Mouse (Mus musculus): Measurements from ENCODE around the gene Olfr651. TPM values are rescaled to one million over a fixed set of nuclear protein-coding genes. Genes with fewer than 3 reads are reported as not detected.

Olfr651 gene
- polyA plus RNA-seq, 1 experiment from 2014 or later: not detected

DNA sequence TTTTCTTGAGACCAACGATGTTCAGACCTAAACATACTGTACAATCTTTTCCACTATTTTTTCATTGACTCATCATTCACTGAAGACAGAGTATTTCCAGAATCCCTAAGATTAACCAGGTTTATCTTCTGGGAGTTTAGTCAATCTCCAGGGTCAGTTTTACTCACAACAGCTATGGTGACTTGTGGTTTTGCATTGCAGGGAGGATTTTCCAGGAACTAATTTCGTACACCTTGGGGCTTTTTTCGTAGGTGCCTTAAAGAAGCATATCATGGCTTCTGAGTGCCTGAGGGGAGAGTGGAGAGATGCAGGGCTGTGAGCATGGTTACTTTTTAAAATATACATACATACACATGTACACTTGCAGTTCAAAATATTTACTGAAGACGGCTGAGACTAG is 36.8 kb downstream of the Olfr651 start, which contains the start of gene Olfr654:
TSS of gene Olfr654 (plus strand) at position 301 of the 400 bp plus-strand sequence.
- DNase-seq (ENCODE audit: low spot score) (no peak), ATAC-seq (no peak)
- Histone ChIP-seq H3K4me2 (ENCODE audit: low read length) (no peak within 1 kb of the TSS), H3K36me3 (ENCODE audit: control insufficient read depth, insufficient read depth, low read length) (no peaks in the 10 kb centered on the region), H3K27ac (ENCODE audit: low read depth, low read length) (no peak within 1 kb of the TSS), H3K4me1 (ENCODE audit: control insufficient read depth, insufficient read depth, low read length) (no peaks in the 10 kb centered on the region), H3K27me3 (replicated peaks; ENCODE audit: control insufficient read depth, insufficient read depth, low read length) (no peaks in the 10 kb centered on the region), H3K9ac (ENCODE audit: low read length) (no peak within 1 kb of the TSS), H3K4me3 (ENCODE audit: low read depth, low read length) (no peak within 1 kb of the TSS), H3K9me3 (replicated peaks; ENCODE audit: control insufficient read depth, low read length) (no peaks in the 10 kb centered on the region)
- WGBS: 93% methylated on average over 4 of the region's 4 CpGs

DNA sequence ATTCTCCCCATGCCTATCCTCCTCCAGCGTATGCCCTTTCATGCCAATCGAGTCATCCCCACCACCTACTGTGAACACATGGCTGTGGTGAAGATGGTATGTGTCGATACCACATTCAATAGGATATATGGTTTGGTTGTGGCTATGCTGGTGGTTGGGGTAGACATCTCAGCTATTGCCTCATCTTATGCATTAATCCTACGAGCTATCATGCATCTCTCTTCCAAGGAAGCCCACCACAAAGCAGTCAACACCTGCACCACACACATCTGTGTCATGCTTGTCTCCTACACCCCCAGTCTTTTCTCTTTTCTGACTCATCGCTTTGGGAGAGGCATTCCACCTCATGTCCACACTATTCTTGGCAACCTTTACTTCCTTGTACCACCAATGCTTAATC is 38.3 kb downstream of the Olfr651 start:
- no peak overlapping the region for H3K27ac ChIP-seq (ENCODE audit: low read depth, low read length)
- H3K36me3 ChIP-seq (ENCODE audit: control insufficient read depth, insufficient read depth, low read length): no peaks in the 10 kb centered on the region
- H3K27me3 ChIP-seq (replicated peaks; ENCODE audit: control insufficient read depth, insufficient read depth, low read length): no peaks in the 10 kb centered on the region
- H3K4me2 ChIP-seq (ENCODE audit: low read length): no peak overlapping the region
- H3K4me3 ChIP-seq (ENCODE audit: low read depth, low read length): no peak overlapping the region
- ATAC-seq (no peak), DNase-seq (ENCODE audit: low spot score) (no peak)
- 84% methylated on average over 5 of the region's 5 CpGs for WGBS
- no peaks in the 10 kb centered on the region for H3K4me1 ChIP-seq (ENCODE audit: control insufficient read depth, insufficient read depth, low read length)
- no peak overlapping the region for H3K9ac ChIP-seq (ENCODE audit: low read length)
- H3K9me3 ChIP-seq (replicated peaks; ENCODE audit: control insufficient read depth, low read length): no peaks in the 10 kb centered on the region

- 80% methylated on average over 2 of the region's 2 CpGs for WGBS
- no peak for ATAC-seq
Observed at GRCm38 (mm10) chr7:104601679-104602078, 51.7 kb downstream of the Olfr651 start, which contains the start of gene Olfr655. TSS of gene Olfr655 (minus strand) at chr7:104601779.

DNA sequence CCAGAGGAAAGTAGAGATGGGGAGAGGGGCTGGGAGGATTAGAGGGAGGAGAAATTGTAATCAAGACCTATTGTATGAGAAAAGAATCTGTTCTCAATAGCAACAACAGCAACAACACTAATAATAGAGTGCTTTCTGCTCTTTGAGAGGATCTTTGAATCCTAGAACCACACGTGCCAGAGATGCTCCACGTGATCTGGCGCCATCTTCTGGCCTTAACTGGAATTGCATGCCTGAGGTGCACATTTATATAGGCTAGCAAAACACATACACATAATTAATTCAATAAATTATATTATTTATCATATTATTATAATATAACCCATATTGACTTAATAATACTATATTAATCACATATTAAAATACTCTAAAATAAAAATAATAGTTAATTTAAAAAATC is 53.2 kb downstream of the Olfr651 start:
- no peaks in the 10 kb centered on the region for H3K9me3 ChIP-seq (replicated peaks; ENCODE audit: control insufficient read depth, low read length)
- no peak overlapping the region for H3K4me2 ChIP-seq (ENCODE audit: low read length)
- H3K9ac ChIP-seq (ENCODE audit: low read length): no peak overlapping the region
- no peaks in the 10 kb centered on the region for H3K36me3 ChIP-seq (ENCODE audit: control insufficient read depth, insufficient read depth, low read length)
- ATAC-seq (no peak), DNase-seq (ENCODE audit: low spot score) (peak; percentile 14)
- 5% methylated on average over 3 of the region's 3 CpGs for WGBS
- no peak overlapping the region for H3K4me3 ChIP-seq (ENCODE audit: low read depth, low read length)
- no peaks in the 10 kb centered on the region for H3K27me3 ChIP-seq (replicated peaks; ENCODE audit: control insufficient read depth, insufficient read depth, low read length)
- H3K27ac ChIP-seq (ENCODE audit: low read depth, low read length): no peak overlapping the region
- no peaks in the 10 kb centered on the region for H3K4me1 ChIP-seq (ENCODE audit: control insufficient read depth, insufficient read depth, low read length)

More at GRCm38 (mm10) chr7:104601679-104602078, 51.7 kb downstream of the Olfr651 start, which contains the start of gene Olfr655:
- no peak for DNase-seq (ENCODE audit: low spot score)
- no peak within 1 kb of the TSS for H3K4me3 ChIP-seq (ENCODE audit: low read depth, low read length)
- H3K27me3 ChIP-seq (replicated peaks; ENCODE audit: control insufficient read depth, insufficient read depth, low read length): no peaks in the 10 kb centered on the region
- H3K9ac ChIP-seq (ENCODE audit: low read length): no peak within 1 kb of the TSS
- H3K4me1 ChIP-seq (ENCODE audit: control insufficient read depth, insufficient read depth, low read length): no peaks in the 10 kb centered on the region
- no peaks in the 10 kb centered on the region for H3K9me3 ChIP-seq (replicated peaks; ENCODE audit: control insufficient read depth, low read length)
- H3K4me2 ChIP-seq (ENCODE audit: low read length): no peak within 1 kb of the TSS
- H3K36me3 ChIP-seq (ENCODE audit: control insufficient read depth, insufficient read depth, low read length): no peaks in the 10 kb centered on the region
- H3K27ac ChIP-seq (ENCODE audit: low read depth, low read length): no peak within 1 kb of the TSS

Other genes starting within 250 kb of the Olfr651 start
- 1.4 and 1.7 TPM in 2 replicates for gene Trim12a, start 234.7 kb upstream of the Olfr651 start, polyA plus RNA-seq (2014; fragmentation: Nextera tagmentation; extraction: Ambion mirVana)
- gene Trim34b, start 220.7 kb upstream of the Olfr651 start, polyA plus RNA-seq (2014; fragmentation: Nextera tagmentation; extraction: Ambion mirVana): not detected in 2 replicates
- 0.48 and 0.95 TPM in 2 replicates for gene Trim12c, start 196.8 kb upstream of the Olfr651 start, polyA plus RNA-seq (2014; fragmentation: Nextera tagmentation; extraction: Ambion mirVana)
- not detected in 2 replicates for gene Trim30b, start 180.2 kb upstream of the Olfr651 start, polyA plus RNA-seq (2014; fragmentation: Nextera tagmentation; extraction: Ambion mirVana)
- gene Trim30c, start 149.3 kb upstream of the Olfr651 start, polyA plus RNA-seq (2014; fragmentation: Nextera tagmentation; extraction: Ambion mirVana): not detected in 2 replicates
- gene Trim30a, start 84.9 kb upstream of the Olfr651 start, polyA plus RNA-seq (2014; fragmentation: Nextera tagmentation; extraction: Ambion mirVana): 0.51 and 0.63 TPM in 2 replicates
- 0.21 and 0.37 TPM in 2 replicates for gene Trim30d, start 42.3 kb upstream of the Olfr651 start, polyA plus RNA-seq (2014; fragmentation: Nextera tagmentation; extraction: Ambion mirVana)
- not detected in 2 replicates for gene Olfr652, start 10.8 kb downstream of the Olfr651 start, polyA plus RNA-seq (2014; fragmentation: Nextera tagmentation; extraction: Ambion mirVana)
- gene Olfr653, start 27.2 kb downstream of the Olfr651 start, polyA plus RNA-seq (2014; fragmentation: Nextera tagmentation; extraction: Ambion mirVana): not detected in 2 replicates
- gene Olfr654, start 36.9 kb downstream of the Olfr651 start, polyA plus RNA-seq (2014; fragmentation: Nextera tagmentation; extraction: Ambion mirVana): not detected in 2 replicates
- not detected in 2 replicates for gene Olfr655, start 51.6 kb downstream of the Olfr651 start, polyA plus RNA-seq (2014; fragmentation: Nextera tagmentation; extraction: Ambion mirVana)
- not detected in 2 replicates for gene Olfr656, start 63.8 kb downstream of the Olfr651 start, polyA plus RNA-seq (2014; fragmentation: Nextera tagmentation; extraction: Ambion mirVana)
- gene Olfr657, start 74.7 kb downstream of the Olfr651 start, polyA plus RNA-seq (2014; fragmentation: Nextera tagmentation; extraction: Ambion mirVana): not detected in 2 replicates
- 0.08 and 0.21 TPM in 2 replicates for gene Olfr658, start 97.2 kb downstream of the Olfr651 start, polyA plus RNA-seq (2014; fragmentation: Nextera tagmentation; extraction: Ambion mirVana)
- not detected in 2 replicates for gene Olfr659, start 116.6 kb downstream of the Olfr651 start, polyA plus RNA-seq (2014; fragmentation: Nextera tagmentation; extraction: Ambion mirVana)
- gene Olfr661, start 136.4 kb downstream of the Olfr651 start, polyA plus RNA-seq (2014; fragmentation: Nextera tagmentation; extraction: Ambion mirVana): not detected in 2 replicates
- not detected in 2 replicates for gene Usp17le, start 227.3 kb downstream of the Olfr651 start, polyA plus RNA-seq (2014; fragmentation: Nextera tagmentation; extraction: Ambion mirVana)

Measured in forebrain, embryonic 14.5 days (tissue).